Mouse (Mus musculus) gastrocnemius, adult 8-10 months (tissue): ENCODE measurements around the gene Fignl1. TPM values are rescaled to one million over a fixed set of nuclear protein-coding genes. Genes with fewer than 3 reads are reported as not detected.

ENCODE experiments used
- DNase-seq, 2 experiments: peaks; one replicate each; pipeline ENCODE4 v3.0.0; 2022; ENCODE audit warnings: low spot score in 2 of 2
- total RNA-seq, 4 experiments: library from RNA; stranded (reverse); gene quantifications; 2 replicates each; pipeline ENCODE4 v1.2.4; 2022

Fignl1 gene
- total RNA-seq, 4 experiments from 2014 or later, result 0.19 to 0.88 (median 0.29) TPM

DNA sequence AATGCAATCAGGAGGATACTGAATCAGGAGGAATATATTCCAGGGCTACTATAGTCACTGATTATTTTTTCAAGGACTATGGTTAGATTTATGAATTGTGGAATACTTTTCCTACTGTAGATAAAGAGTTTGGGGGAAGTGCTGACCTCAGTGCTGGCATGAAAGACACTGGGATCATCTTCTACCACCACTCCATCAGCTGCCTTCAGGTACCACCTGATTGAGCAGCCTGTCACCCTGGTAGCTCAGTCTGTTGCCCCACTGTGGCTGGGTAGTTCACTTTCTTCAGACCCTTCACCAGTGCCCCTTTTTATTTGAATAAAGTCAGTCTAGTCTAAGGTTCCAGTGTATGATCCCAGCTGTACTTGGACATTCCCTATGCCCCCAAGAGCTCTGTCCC lies 42.0 kb downstream of the Fignl1 start:
- DNase-seq, result no peak

DNA sequence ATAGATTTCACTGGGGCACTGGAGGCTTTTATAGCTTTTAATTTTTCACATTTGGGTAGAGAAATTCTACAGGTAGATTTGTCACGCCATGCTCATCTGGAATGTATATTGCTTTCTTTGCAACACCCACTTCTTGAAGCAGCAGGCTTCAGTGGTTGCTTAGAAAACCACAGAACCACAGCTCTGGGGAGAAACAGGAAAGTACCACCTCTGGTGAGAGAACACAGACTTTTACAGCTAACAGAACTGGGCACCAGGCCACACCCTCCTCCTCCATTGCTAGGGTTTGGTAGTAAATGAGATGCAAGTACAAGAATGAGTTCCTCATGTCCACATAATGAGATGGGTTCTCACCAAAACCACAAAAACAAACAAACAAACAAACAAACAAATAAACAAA lies 42.7 kb downstream of the Fignl1 start:
- DNase-seq, result no peak

DNA sequence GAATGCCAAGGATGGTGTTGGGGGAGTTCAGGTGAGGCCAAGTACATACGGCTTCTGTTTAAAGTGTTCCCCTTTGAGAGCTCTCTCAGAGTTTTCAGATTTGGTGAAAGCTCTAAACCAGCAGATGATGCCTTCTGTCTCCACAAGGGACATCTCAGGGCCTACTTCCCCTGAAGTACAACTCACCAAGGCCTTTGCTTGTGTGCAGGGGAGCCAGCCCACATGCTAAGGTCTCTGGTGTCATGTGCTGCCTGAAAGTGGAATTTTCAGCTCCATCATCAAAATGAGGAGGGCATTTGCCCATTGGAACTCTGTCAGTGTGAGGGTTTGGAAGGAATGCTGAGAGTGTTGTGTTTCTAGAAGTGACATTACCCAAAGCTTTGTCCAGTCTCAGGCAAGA lies 43.3 kb downstream of the Fignl1 start:
- DNase-seq, result no peak

DNA sequence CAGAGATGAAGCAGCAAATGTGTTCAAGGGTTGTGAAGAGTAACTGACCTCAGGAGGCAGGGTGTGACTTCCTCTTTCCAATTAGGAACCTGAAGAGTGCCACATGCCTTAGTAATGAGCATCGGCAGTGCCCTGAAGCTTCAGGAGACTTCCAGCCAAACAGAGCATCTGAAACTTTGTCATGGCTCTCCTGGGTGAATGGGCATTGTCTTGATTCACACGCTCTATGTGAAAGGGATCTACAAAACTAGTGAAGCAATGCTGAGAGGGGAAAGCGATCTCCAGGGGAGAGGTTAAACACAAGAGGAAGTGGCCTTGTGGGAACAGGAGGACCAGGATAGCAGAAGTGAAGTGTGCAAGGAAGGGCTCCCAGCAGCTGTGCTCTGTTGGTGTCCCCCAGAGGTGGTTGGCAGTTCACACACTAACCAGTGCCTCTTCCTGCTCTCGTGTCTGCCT lies 45.5 kb downstream of the Fignl1 start:
- no peak for DNase-seq

DNA sequence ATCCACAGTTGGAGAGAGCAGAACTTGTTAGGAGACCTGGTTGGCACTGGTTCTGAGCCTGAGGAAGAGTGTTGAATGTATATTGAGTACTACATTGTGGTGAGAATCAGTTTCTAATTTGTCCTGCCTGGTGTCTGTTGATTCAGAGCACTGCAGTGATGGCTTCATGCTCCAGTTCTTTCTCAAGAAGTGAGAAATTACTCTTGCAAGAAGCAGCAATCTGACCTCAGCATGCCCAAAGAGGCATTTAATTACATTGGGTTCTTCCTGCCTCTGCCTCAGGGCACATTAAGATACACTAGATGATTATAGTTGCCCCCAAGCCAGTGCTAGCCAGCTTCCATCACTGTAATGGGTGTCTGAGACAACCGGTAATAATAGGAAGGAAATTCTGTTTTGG lies 49.9 kb downstream of the Fignl1 start:
- no peak for DNase-seq

DNA sequence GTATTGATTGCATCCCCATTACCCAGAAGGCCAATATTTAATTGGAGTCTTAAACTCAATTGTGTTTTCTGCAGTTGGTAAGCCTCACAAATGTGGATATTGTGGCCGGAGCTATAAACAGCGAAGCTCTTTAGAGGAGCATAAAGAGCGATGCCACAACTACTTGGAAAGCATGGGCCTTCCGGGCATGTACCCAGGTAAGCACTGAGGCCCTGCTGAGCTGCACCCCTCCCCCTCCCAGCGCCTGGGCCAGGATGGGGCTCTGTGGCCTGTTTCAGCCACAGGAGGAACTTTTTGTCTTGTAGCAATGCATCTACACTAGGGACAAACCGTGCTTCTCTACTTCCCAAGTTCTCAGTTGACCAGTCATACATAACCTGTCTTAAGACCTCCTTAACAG lies 50.6 kb downstream of the Fignl1 start:
- DNase-seq, result no peak

DNA sequence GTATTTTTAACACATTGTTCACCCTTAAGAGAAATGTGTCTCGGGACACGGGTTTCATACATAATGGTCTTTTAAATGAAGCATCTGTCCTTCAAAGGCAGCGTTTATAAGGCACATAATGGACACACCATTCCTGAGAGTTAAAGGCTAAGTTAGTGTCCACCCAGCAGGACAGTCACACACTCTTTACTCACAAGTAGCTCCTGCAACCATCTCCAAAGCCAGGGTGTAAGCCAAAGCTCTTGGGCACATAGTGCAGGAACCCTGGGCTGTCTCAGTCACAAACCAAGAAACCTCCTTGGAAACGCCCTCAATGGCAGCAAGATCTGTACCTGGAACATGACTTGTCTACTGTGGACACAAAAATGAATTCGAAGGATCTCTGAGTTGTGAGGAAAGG lies 55.9 kb downstream of the Fignl1 start:
- DNase-seq, result no peak

DNA sequence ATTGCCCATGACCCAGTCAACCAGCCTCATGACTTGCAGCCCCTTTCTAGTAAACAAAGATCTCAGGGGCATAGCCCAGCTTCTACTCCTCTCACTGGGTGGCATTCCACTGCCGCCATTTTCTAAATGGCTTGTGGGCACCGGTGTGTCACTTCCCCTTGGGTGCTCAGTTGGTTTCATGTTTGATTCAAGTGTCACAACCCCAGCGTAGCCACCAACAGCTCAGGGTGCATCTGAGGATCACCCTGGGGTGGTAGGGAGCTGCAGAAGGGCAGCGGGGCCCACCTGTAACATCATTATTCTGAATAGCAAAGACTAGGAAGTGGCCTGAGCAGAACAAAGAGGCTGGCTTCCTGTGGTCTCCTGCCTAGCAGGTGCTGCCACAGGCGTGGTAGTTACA lies 57.7 kb downstream of the Fignl1 start:
- no peak for DNase-seq

DNA sequence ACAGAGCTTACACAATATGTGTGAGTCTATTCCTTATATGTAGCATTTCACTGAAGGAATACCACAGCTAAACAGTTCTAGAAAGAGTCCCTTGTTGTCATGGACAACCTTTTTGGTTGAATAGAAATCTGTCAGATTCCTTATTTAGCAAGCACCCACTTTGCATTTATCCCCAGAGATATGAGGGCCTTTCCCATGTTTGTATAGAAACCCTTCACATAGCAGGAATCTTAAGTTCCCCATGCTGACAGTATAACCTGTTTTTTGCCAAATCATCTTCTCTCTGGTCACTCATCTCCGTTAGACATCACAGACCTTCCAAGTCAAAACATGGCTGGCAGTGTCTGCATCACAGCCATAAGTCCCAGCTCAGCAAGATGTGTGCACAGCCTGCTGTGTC lies 64.5 kb downstream of the Fignl1 start:
- no peak for DNase-seq

DNA sequence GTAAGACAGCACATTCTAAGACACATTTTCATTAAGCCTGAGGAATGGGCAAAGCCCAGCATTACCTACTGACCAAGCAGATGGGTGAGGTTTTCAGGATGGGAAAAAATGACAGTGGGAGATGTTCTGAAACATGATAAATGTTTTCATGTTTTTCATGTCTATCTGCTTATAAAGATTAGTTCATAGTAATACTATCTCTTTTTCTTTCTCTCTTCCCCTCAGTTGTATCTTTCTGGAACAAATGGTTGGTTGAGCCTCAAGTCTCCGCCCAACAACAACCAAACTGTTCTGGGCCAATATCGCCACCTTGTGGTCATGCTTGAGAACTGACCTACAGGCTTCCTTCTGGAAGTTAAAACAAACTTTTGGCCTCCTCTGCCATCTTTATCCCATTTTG lies 66.1 kb downstream of the Fignl1 start:
- DNase-seq, result no peak

DNA sequence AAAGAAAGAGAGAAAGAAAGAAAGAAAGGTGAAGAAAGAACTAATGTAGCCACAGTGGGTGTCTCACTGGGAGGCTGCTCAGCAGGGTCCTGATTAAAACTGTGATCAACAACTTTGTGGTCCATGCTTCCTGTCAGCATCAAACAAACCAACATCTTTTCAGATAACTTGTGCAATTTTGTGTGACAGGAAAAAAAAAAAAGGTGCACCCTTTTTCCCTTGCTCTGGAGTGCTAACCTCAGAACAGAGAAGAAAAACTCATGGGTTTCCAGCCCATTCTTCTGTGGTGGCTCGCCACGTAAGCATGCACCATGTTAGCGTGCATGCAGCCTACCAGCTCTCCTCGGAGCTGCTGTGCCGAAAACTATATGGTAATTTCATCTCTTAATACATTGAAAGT lies 67.2 kb downstream of the Fignl1 start:
- no peak for DNase-seq

DNA sequence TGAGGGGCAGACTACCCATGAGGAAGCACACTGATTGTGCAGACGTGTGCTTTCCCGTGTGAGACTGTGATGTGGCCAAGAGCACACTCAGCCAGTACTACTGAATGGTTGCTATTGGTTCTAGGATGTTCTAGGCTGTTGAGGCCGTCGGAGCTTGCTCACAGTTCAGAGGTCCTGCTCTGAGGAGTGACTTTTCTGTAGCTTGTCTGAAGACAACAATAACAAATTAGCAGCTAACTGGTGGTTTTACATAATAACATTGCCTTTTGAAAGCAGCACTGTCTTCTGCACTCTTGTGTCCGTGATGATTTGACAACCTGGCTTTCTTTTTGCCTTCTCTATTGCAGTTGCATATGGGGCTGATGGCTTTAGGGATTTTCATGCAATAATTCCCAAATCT lies 68.2 kb downstream of the Fignl1 start:
- DNase-seq, result no peak

DNA sequence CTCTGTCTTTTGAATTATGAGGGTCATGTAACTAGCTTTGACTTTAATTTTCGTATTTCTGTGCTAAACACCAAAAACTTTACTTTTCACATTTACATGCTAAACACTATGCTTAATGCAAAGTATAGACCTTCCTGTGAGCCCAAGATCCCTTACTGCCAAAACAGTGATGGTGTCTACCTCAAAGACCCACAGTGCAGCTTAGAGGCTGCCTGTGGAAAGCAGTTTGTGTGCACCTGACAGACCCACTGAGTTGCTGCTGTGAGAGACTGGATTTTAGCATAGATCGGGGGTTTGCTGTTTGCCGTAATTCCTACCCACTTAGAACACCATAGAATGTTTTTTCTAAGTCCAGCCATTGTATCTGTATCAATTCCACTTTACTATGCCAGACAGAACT lies 69.7 kb downstream of the Fignl1 start:
- DNase-seq, result no peak

DNA sequence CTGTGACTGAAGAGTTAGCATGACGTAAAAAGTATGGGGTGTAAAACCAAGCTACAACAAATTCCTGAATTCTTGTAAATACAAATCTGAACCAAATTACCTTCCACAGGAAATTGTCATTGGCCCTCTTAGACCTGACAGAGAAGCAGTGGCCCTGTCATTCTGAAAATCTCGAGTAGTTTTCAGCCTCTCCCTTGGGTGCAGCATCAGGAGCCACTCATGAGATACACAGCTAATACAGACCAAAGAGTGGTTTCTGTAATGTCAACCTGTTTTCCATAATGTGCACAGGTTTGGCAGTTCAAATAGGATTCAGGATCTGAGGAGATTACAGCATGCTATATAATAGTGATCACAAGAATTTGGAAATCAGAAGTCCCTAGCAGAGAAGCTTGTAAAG lies 71.2 kb downstream of the Fignl1 start:
- no peak for DNase-seq

Other genes starting within 250 kb of the Fignl1 start
- gene 4930512M02Rik, start 181.1 kb downstream of the Fignl1 start, total RNA-seq, result not detected
- under 1 TPM; 0.07 to 0.48 (median 0.35) TPM for gene Ikzf1, start 124.0 kb downstream of the Fignl1 start, total RNA-seq
- gene Ddc, start 89.2 kb upstream of the Fignl1 start, total RNA-seq, result under 1 TPM; 0.40 to 0.85 (median 0.70) TPM
- 10 to 100 TPM; 17.0 to 28.7 (median 26.4) TPM for gene Grb10, start 229.7 kb upstream of the Fignl1 start, total RNA-seq